Mouse (Mus musculus) liver, embryonic 14.5 days (tissue): ENCODE measurements around the gene Ctrc. TPM values are rescaled to one million over a fixed set of nuclear protein-coding genes. Genes with fewer than 3 reads are reported as not detected.

Experiments used
- ATAC-seq: fragments of 200-750 bp; cut with Nextera tagmentation; 2 replicates; pipeline ENCODE4 v1.8.0; 2017; ENCODE audit warnings: moderate number of reproducible peaks, mild to moderate bottlenecking, moderate library complexity; ENCODE audit not compliant: insufficient read depth
- DNase-seq, 3 experiments: peaks; one replicate each; pipeline ENCODE4 v3.0.0-alpha.2; 2012 to 2013; ENCODE audit warnings: low read depth in 3 of 3, low spot score in 3 of 3
- H3K27ac ChIP-seq: fragments of 300-500 bp; sonication (generic); 2 replicates; pipeline ENCODE4 v1.5.1; 2014; ENCODE audit warnings: moderate library complexity, mild to moderate bottlenecking, control low read depth, inconsistent platforms
- H3K27me3 ChIP-seq: fragments of 300-500 bp; sonication (generic); 2 replicates; pipeline ENCODE4 v1.6.1; 2014; ENCODE audit warnings: mild to moderate bottlenecking, low read length, moderate library complexity; ENCODE audit not compliant: control insufficient read depth, insufficient read depth
- H3K36me3 ChIP-seq: fragments of 300-500 bp; sonication (generic); replicated peaks from 2 replicates; pipeline ENCODE4 v1.6.1; 2014; ENCODE audit warnings: low read depth; ENCODE audit not compliant: control insufficient read depth, insufficient read depth
- H3K4me1 ChIP-seq, 2 experiments: fragments of 200-500 bp in 1 of 2; fragments of 300-500 bp in 1 of 2; sonication (generic) in 1 of 2; replicated peaks; 2 replicates each; pipeline ENCODE4 v1.6.1; 2012 to 2014; ENCODE audit warnings: antibody characterized with exemption in 1 of 2, inconsistent platforms in 1 of 2, low read length in 1 of 2; ENCODE audit not compliant: control insufficient read depth in 2 of 2, insufficient read depth in 2 of 2
- H3K4me2 ChIP-seq: fragments of 300-500 bp; sonication (generic); 2 replicates; pipeline ENCODE4 v1.6.1; 2014; ENCODE audit warnings: low read depth, mild to moderate bottlenecking, control low read depth, moderate library complexity
- H3K4me3 ChIP-seq, 2 experiments: fragments of 200-500 bp in 1 of 2; fragments of 300-500 bp in 1 of 2; sonication (generic) in 1 of 2; 2 replicates each; pipeline ENCODE4 v1.5.1; 2012 to 2014; ENCODE audit warnings: low read depth in 2 of 2, low read length in 2 of 2, mild to moderate bottlenecking in 2 of 2, control low read depth in 1 of 2, inconsistent platforms in 1 of 2, moderate library complexity in 1 of 2; ENCODE audit not compliant: insufficient read depth in 1 of 2
- H3K9ac ChIP-seq: fragments of 300-500 bp; sonication (generic); replicated peaks from 2 replicates; pipeline ENCODE4 v1.6.1; 2014; ENCODE audit warnings: mild to moderate bottlenecking, control low read depth, moderate library complexity
- H3K9me3 ChIP-seq: fragments of 300-500 bp; sonication (generic); 2 replicates; pipeline ENCODE4 v1.6.1; 2016; ENCODE audit warnings: low read length, mixed read lengths; ENCODE audit not compliant: control insufficient read depth
- CTCF ChIP-seq: IDR thresholded peaks from 2 replicates; pipeline ENCODE4 v1.5.1; 2016; ENCODE audit warnings: antibody characterized with exemption, low read depth, control low read depth
- EP300 ChIP-seq: IDR thresholded peaks from 2 replicates; pipeline ENCODE4 v1.6.1; 2016; ENCODE audit warnings: antibody characterized with exemption, low read depth
- WGBS: fragments of 180-500 bp; shearing (Covaris S2); extraction: QIAGEN DNeasy Blood & Tissue Kit; methylation state at CpG from one replicate; pipeline ENCODE4 v1.1.7; 2014; ENCODE audit not compliant: insufficient replicate concordance; 5-methylcytosine and 5-hydroxymethylcytosine counted together
- polyA plus RNA-seq, 2 experiments: library from polyadenylated mRNA; depleted of rRNA in 1 of 2; stranded (reverse) in 1 of 2; unstranded in 1 of 2; fragments of >200 nt; fragmentation: Nextera tagmentation in 1 of 2; extraction: Ambion mirVana in 1 of 2; gene quantifications; 2 replicates each; pipeline versions ENCODE4 v1.2.1 to v1.2.3; 2012 to 2014

The Ctrc gene
- polyA plus RNA-seq, 2 experiments = not detected

DNA sequence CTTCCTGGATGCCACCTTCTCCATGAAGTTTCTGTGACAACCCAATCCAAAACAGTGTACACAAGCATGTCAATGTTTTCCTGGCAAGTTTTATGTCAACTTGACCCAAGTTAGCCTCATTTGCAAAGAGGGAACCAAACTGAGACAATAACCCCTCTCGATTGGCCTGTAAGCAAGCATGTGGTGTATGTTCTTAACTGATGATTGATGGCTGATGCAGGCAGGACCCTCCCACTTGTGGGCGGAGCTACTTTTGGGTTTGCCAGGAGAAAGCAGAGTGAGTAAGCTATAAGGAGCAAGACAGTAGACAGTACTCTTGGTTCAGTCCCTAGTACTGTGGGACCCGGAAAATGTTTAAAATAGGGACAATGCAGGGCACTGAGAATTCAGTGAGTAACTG is 23.2 kb downstream of the Ctrc start:
- H3K9me3 ChIP-seq = no peaks in the 10 kb centered on the region
- no peaks in the 10 kb centered on the region for H3K36me3 ChIP-seq
- TF ChIP-seq CTCF (no peak), EP300 (no peak)
- peak; percentile 76 for ATAC-seq
- H3K9ac ChIP-seq = no peak overlapping the region
- no peak overlapping the region for H3K4me2 ChIP-seq
- 33% methylated on average over 3 of the region's 3 CpGs for WGBS
- H3K4me1 ChIP-seq = peaks cover 0 to 5% of the 10 kb centered on the region in 2 experiments; a peak in 1 of 4 replicates
- no peak overlapping the region for H3K4me3 ChIP-seq
- no peak overlapping the region for H3K27ac ChIP-seq
- no peaks in the 10 kb centered on the region for H3K27me3 ChIP-seq
- peak; percentile 50 to 67 (median 58) for DNase-seq

DNA sequence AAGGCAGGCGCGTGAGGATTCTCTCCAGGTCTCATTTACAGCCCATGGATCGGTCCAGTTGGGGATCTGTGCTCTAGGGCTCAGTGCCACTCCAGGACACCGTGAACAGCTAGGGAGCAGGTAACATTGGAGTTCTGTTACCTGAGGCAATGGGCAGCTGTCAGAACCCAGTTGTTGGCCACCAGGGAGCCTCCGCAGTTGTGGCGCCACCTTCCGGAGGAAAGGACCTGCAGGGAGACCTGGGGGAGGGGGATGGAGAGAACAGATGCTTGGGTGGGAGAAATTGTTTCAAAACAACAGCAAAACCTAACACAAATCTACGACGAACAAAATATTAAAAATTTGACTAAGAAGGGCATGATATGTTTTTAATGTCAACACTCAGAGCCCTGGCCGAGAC is 24.1 kb downstream of the Ctrc start:
- Histone ChIP-seq H3K27me3 (no peaks in the 10 kb centered on the region), H3K36me3 (no peaks in the 10 kb centered on the region), H3K4me1 (peaks cover 0 to 5% of the 10 kb centered on the region in 2 experiments; a peak in 1 of 4 replicates), H3K4me3 (no peak overlapping the region), H3K9me3 (no peaks in the 10 kb centered on the region), H3K4me2 (no peak overlapping the region), H3K27ac (no peak overlapping the region), H3K9ac (no peak overlapping the region)
- DNase-seq (no peak), ATAC-seq (no peak)
- WGBS = 70% methylated on average over 10 of the region's 10 CpGs
- no peak for TF ChIP-seq EP300
- TF ChIP-seq CTCF = peak; percentile 68

DNA sequence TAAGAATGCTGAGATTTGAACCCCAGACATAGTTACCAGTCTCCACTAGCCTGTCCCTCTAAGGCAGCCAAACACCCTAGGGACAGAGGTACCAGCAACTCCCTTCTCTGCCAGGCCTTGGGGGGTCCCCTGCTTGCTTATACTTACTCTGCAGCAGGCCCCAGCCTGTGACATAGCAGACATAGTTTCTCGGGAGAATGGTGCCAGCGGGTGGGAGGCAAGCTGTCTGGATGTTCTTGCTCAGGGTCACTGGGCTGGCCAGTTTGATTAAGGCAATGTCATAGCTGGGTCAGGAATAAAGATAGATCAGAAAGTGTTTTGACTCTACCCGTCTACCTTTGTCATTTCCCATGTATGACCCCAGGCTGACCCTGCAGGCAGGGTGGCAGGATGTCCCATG is 25.0 kb downstream of the Ctrc start:
- no peaks in the 10 kb centered on the region for H3K36me3 ChIP-seq
- 59% methylated on average over 3 of the region's 3 CpGs for WGBS
- no peaks in the 10 kb centered on the region for H3K27me3 ChIP-seq
- no peak overlapping the region for H3K4me3 ChIP-seq
- peaks cover 0 to 5% of the 10 kb centered on the region in 2 experiments; a peak in 1 of 4 replicates for H3K4me1 ChIP-seq
- no peak overlapping the region for H3K9ac ChIP-seq
- H3K27ac ChIP-seq = no peak overlapping the region
- TF ChIP-seq CTCF (no peak), EP300 (no peak)
- DNase-seq (no peak), ATAC-seq (no peak)
- no peaks in the 10 kb centered on the region for H3K9me3 ChIP-seq
- H3K4me2 ChIP-seq = no peak overlapping the region

GRCm38 (mm10) chr4:141819316-141819715 is 26.8 kb downstream of the Ctrc start:
- ATAC-seq = no peak
- no peak for DNase-seq
- no peak overlapping the region for H3K4me2 ChIP-seq
- H3K36me3 ChIP-seq = no peaks in the 10 kb centered on the region
- H3K27me3 ChIP-seq = no peaks in the 10 kb centered on the region
- no peak overlapping the region for H3K4me3 ChIP-seq
- no peak overlapping the region for H3K27ac ChIP-seq
- TF ChIP-seq CTCF (no peak), EP300 (no peak)
- peaks cover 0 to 5% of the 10 kb centered on the region in 2 experiments; a peak in 1 of 4 replicates for H3K4me1 ChIP-seq
- WGBS = 72% methylated on average over 7 of the region's 7 CpGs
- no peaks in the 10 kb centered on the region for H3K9me3 ChIP-seq
- no peak overlapping the region for H3K9ac ChIP-seq

GRCm38 (mm10) chr4:141818861-141819260 is 27.3 kb downstream of the Ctrc start:
- Histone ChIP-seq H3K36me3 (0 out of 2 replicates have a peak, but pooled peaks cover 2% of the 10 kb centered on the region), H3K4me3 (no peak overlapping the region), H3K9me3 (no peaks in the 10 kb centered on the region), H3K9ac (no peak overlapping the region), H3K4me1 (peaks cover 0 to 5% of the 10 kb centered on the region in 2 experiments; a peak in 1 of 4 replicates), H3K4me2 (no peak overlapping the region), H3K27me3 (no peaks in the 10 kb centered on the region), H3K27ac (no peak overlapping the region)
- 67% methylated on average over 13 of the region's 13 CpGs for WGBS
- ATAC-seq (no peak), DNase-seq (no peak)
- TF ChIP-seq EP300 (no peak), CTCF (no peak)
